Mouse (Mus musculus): Measurements from ENCODE around the gene Ppara.

The Ppara gene

GRCm38 (mm10) chr15:85705566-85706332 lies 29.0 kb upstream of the Ppara start:
- DNase-seq: no peak

DNA sequence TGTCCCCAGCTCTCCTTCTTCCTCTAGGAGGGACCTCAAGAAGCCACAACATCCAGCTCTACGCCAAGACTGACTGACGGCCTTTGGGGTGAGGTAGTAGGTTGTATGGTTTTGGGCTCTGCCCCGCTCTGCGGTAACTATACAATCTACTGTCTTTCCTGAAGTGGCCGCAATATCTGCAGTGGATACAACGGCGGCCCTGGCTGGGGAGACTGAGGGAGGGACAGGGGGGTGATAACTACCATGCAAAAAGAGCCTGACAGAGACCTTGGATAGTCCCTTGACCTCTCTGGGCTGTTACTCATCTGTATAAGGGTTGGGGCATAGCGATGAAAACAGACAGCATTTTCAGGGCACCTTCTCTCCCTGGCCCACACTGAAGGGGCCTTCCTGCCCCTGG lies 28.3 kb upstream of the Ppara start:
- no peak for DNase-seq

- DNase-seq: no peak
Measured at GRCm38 (mm10) chr15:85707017-85707416, 27.8 kb upstream of the Ppara start.

DNA sequence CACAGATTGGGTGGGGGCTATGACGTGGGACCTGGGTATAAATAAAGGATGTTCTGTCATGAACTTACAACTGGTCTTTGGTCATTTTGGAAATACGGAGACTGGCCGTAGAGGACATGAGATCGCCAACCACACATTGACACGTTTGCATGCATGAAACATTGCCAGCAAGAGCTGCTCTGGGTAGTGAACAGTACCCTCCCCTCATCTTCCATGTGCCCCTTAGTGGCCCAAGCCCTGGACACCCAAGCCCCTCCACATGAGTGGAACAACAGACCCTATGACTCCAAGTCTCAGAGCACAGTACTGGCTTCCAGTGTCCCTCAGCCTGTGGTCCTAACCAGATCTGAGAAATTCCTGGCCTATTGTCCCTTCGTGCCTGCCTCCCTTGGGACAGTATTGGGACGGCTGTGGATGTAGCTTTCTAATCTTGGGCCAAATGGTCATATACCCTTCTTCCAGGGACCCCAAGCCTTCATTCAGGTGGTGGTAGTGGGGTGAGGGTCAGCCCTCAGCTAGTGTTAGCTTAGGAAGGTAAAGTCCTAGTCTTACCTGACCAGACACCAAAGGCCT lies 27.2 kb upstream of the Ppara start:
- no peak for DNase-seq

- DNase-seq: no peak
Measured at GRCm38 (mm10) chr15:85708217-85708616, 26.6 kb upstream of the Ppara start.

DNA sequence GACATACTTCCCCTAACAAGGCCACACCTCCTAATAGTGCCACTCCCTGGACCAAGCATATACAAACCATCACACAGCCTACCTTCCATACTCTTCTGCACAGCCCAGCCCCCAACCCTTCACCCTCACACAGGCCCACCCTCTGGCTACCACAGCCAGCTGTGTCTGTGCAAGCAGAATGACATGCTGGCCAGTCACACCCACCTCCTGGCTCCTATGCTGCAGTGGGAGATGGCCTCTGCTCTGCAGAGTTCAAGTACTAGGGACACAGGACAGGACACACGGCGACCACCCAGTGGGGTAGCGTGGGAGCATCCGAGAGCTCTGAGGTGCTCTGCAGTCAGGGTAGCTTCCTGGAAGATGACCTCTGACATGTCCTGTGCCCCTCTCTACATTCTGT lies 25.9 kb upstream of the Ppara start:
- DNase-seq: no peak

DNA sequence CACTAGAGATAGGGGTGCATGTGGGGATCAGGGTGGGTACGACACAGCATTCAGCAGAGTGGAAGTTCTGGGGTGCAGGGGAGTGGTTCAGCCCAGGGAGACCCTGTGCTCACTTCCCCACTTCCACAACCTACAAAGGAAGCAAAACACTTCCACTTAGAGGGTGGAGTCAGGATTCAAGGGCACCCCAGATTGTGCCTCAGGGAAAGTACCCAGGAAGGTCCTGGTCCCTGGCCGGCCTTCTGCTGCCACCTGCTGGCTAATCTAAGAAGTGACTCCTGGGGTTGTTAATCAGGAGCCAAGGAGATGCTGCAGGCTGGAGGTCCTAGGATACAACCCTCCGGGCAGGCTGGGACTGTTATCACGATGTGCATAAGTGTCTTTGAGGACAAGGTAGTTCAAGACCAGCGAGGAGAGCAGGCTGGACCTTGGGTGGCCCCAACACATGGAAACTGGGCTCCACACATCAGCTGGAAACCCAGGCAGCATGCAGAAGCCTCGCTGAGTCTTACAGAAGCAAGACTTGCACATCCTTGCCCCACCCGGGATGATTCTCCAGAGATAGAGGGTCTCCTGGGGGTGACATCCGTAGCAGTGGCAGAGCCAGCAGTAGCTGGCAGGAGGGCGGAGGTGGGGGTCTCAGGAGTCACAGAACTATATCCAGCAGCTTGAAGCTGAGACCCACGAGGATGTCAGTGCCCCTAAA lies 25.4 kb upstream of the Ppara start:
- peak; percentile 80 for DNase-seq

- DNase-seq: peak; percentile 82
Measured at GRCm38 (mm10) chr15:85710179-85710578, 24.6 kb upstream of the Ppara start.

DNA sequence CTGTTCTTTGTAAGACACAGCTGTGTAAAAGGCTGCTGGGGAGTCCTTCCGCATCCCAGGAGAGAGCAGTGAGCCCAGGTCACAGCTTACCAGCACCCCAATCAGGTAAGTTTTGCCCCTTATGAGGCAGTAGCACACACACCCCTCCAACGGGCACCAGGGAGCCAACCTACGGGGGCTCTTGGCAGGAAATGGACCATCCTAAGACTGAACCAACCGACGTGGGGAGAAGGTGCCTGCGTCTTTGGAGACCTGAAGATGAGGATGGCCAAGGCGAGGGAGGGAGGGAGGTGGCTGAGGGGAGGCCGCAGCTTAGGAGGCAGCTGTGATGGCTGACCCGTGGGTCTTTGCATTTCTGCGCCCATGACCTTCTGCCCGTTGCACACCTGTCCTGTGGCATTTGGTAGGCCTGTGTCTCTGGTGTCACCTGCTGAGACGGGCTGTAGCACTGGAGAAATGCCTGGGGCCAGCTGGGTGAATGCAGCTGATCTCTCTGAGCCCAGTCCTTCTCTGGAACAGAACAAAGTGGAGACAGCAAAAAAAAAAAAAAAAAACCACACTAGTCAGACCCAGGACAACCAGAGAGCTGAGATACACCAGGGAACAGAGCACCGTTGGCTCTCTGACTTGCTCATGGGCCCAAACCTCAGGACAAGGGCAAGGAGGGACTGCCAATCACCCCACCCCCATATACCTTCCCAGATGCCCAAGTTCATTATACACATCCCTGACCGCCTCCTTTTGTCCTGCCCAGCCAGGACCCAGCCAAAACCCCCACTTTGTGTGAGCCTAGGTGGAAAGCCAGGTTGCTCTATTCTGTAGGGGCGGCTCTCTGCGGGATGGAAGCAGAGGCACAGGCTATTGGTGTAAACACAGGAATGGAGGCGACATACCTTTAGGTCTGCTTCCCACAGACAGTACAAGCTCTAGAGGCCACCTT lies 23.9 kb upstream of the Ppara start:
- DNase-seq: no peak

GRCm38 (mm10) chr15:85712565-85713168 lies 22.1 kb upstream of the Ppara start:
- DNase-seq: peak; percentile 81

DNA sequence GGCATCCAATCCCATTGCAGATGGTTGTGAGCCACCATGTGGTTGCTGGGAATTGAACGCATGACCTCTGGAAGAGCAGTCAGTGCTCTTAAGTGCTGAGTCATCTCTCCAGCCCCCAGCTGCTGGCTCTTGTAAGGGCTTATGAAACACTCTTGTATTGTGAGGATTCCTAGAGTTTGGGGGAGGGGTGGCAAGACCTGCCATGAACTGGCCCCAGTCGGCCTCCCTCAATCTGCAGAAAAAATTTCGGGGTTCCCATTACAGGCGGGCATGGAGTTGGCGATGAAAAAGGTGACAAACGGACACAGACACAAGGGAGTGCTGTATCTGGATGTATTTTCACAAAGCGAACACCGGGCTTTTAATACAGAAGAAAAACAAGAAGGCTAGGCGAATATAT lies 21.4 kb upstream of the Ppara start:
- no peak for DNase-seq

GRCm38 (mm10) chr15:85715059-85715458 lies 19.7 kb upstream of the Ppara start:
- DNase-seq: no peak

DNA sequence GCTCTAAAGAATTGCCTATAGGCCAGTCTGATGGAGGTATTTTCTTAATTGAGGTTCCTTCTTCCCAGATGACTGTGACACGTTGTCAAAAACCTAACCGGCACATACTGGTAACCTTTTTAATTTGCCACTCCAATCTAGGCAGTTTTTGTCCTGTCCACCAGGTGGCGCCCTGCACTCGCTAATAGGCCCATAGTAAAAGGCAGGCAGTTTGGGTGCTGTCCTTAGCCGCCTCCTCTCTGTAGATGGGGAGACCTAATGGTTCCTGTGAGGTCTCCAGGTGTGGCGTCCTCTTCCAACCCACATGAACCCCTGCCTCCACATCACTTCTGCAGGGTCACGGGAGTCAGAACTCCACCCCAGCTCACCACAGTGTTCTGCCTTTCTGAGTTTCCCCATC lies 18.7 kb upstream of the Ppara start:
- peak; percentile 81 for DNase-seq

DNA sequence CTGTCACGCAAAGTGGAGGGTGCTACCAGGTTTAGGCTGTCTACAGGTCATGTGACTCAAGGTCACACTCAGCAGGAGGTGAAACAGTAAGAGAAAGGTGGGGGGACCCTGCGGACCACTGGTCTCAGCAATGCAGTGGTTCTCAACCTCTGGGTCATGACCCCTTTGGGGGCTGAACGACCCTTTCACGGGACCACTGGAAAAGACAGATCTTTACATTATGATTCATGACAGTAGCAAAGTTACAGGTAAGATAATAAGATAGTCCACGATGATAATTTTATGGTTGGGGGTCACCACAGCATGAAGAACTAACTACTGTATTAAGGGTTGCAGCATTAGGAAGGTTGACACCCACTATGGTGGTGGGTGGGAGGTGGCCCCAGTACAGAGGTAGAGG lies 18.2 kb upstream of the Ppara start:
- no peak for DNase-seq

DNA sequence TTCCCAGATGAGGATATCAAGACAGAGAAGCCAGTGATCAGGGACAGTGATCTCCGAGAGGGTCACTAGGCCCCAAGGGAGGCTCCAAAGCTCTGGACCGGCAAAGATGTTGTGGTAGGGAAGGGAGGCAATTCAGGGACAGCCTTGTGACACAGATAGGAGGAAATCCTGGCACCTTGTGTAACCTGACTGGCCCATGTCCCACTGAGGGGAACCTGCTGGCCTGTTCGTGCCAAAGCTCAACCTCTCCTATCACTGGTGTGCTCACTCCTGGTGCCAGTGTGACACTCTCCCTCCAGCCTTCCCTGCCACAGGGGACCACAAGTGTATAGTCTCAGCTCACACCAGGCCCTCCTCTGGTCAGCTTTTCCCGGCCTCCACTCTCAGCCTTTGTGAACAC lies 17.8 kb upstream of the Ppara start:
- DNase-seq: no peak

- no peak for DNase-seq
Measured at GRCm38 (mm10) chr15:85717800-85718199, 17.0 kb upstream of the Ppara start.

GRCm38 (mm10) chr15:85719017-85719416 lies 15.8 kb upstream of the Ppara start:
- DNase-seq: no peak

- DNase-seq: peak; percentile 47
Measured at GRCm38 (mm10) chr15:85720366-85720841, 14.4 kb upstream of the Ppara start.

DNA sequence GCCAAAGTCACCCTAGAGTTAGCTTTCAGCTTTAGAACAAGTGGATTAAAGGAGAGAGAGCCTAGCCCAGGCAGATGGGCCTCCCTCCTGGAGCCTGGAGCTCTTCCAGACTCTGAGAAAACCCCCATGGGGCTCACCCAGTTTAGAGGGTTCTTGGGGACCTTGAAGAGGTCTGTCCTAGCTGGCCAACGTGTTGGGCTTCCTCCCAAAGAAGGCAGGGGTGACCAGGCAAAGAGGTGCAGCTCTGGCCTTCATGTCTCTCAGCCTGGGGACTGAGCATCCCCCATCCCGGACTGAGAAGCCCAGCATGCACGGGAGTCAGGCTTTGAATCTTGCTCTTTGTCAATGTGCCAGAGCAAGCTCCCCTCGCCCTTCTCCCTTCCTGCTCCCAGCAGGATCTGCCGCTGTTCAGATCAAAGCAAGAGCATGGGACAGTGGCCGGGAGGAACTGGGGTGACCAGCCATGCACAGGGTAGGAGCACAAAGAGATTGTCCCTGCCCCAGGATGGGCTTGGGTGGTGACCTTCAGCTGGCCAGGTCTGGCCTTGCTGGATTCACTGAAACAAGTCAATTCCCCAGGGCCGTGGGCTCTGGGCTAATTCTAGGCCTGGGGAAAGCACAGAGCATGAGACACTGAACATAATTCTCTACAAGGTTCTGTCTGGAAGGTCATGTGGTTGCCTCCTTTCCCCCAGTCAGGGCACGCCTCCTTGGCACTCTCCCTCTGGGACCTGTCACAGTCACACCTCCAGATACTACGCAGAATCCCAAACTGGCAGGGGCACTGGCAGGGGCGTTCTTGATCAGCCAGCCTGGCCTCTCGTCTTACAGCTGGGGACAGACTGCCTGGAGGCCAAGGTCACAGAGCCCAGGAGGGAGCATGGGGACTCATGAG lies 10.3 kb upstream of the Ppara start:
- DNase-seq: no peak

DNA sequence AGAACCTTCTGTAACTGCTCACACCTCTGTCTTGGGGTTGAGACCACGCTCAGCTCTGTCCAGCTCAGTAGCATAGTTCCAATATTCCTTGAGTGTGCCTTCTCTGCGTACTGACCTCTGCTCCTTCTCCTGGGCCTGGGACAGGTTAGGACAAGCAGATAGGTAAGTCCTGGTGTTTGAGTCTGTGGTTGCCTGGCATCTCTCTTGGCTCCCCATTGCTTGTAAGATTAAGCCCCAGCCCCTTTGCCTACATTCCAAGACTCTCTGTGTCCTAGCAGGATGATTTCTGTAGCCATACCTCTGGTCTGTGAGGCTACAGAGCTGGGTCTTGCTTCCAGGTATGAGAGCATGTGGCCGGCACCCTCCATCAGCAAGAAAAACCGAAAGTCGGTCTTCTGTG lies 6.6 kb upstream of the Ppara start:
- no peak for DNase-seq

DNA sequence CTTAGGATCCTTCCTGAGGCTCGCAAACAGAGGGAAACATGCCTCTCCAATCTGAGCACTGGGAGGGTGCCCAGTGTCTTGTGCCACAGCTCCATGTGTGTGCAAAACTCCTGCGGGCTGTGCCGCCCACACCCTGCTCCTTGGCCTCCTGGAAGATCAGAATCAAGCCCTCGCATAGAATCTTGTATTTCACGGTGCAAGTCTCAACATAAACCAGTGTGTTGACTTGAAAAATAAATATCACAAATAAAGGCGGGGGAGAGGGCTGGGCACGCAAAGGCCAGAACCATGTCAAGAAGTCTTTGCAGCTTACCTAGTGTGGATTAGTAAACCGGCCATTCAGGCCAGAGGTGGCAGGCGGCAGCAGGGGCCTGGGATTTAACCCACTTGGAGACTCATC lies 5.5 kb upstream of the Ppara start:
- DNase-seq: no peak

Data from retina, postnatal 1 day (tissue).